Mouse (Mus musculus): Measurements from ENCODE around the gene Fads6. TPM values are rescaled to one million over a fixed set of nuclear protein-coding genes. Genes with fewer than 3 reads are reported as not detected.
A peak's percentile ranks its signal among the peaks of the same experiment; 100 is the strongest.

The Fads6 gene
- polyA plus RNA-seq (2012; rRNA removed), result 0.35 and 0.40 TPM in 2 replicates
- polyA plus RNA-seq (2014; fragmentation: Nextera tagmentation; extraction: Ambion mirVana), result 0.12 TPM in 1 of 2 replicates, not detected in the other

DNA sequence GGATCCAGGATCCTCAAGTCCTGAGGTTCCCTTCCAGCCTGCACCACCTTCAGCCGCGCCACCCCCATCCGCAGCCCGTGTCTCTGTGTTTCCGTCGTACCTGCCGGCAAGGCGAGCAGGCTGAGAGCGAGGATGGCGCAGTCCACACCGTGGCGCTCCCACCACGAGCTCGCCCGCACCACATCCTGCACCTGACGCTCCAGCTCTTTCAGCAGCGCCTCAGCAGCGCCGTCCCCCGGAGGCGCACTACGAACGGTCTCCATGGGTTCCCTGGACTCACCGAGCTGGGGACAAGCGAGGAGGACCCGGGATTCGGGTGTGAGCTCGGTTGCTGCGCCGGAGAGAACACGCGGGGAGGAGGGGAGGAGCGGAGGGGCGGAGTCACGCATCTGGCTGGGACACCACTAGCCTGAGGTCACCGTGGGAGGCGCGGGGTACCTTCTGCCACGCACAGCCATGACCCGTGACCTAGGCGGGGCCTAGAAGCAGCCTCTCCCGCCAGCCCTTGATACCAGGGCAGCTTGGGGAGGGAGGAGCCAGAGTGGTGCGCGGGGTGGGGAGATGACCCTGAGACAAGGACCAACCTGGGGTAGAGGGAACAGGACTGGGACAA lies at the start of gene Fads6:
Gene Fads6 (minus strand): TSS at position 450 of the 613 bp plus-strand sequence.
- H3K4me3 ChIP-seq (replicated peaks; ENCODE audit: low read length), result peak within 1 kb of the TSS; percentile 41
- no peak for TF ChIP-seq POLR2A (IDR thresholded peaks at IDR 0.05; ENCODE audit: borderline replicate concordance, extremely low read depth, insufficient read depth, insufficient read length)
- H3K36me3 ChIP-seq (ENCODE audit: control insufficient read depth, insufficient read depth, low read length), result no peaks in the 10 kb centered on the region
- ATAC-seq (ENCODE audit: low FRiP score, low read depth) (peak; percentile 23; the same call in 1 of the 2 replicates), DNase-seq (ENCODE audit: low spot score) (no peak)
- peak within 1 kb of the TSS; percentile 84 for H3K4me2 ChIP-seq (replicated peaks; ENCODE audit: low read depth, low read length, severe bottlenecking)
- peak within 1 kb of the TSS; percentile 49 for H3K9ac ChIP-seq (ENCODE audit: low read depth, low read length, severe bottlenecking)
- 2% methylated on average over 36 of the region's 44 CpGs for WGBS
- H3K4me1 ChIP-seq (ENCODE audit: control insufficient read depth, insufficient read depth, low read length), result no peaks in the 10 kb centered on the region
- H3K9me3 ChIP-seq (ENCODE audit: control insufficient read depth, low read length), result no peaks in the 10 kb centered on the region
- H3K27me3 ChIP-seq (ENCODE audit: control insufficient read depth, insufficient read depth, low read length), result peaks cover 27% of the 10 kb centered on the region
- no peak within 1 kb of the TSS for H3K27ac ChIP-seq (replicated peaks; ENCODE audit: low read depth, low read length)

DNA sequence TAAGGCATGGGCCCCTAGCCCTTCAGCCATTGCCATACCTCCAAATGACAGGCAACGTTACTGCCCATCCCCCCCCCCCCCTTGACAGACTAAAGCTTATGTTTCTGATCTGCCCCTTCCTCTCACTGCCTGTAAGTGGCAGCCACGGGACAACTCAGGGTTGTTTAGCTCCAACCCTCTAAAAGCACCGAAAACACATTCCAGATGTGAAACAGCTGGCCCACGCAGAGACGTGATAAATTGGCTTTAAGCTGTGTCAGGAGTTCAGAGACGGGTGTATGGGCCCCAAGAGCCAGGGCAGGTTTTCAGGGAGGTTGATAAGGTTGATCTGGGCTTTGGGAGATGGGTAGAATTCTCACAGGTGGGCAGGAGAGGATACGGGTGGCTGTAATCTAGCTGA lies 48.1 kb upstream of the Fads6 start:
- DNase-seq (ENCODE audit: low spot score), result peak; percentile 46
- under 1% methylated on average over 7 of the region's 7 CpGs for WGBS

GRCm38 (mm10) chr11:115344967-115345366 lies 47.5 kb upstream of the Fads6 start:
- no peaks in the 10 kb centered on the region for H3K27me3 ChIP-seq (ENCODE audit: control insufficient read depth, insufficient read depth, low read length)
- peaks cover 21% of the 10 kb centered on the region for H3K4me1 ChIP-seq (ENCODE audit: control insufficient read depth, insufficient read depth, low read length)
- WGBS, result 12% methylated on average over 12 of the region's 12 CpGs
- ATAC-seq (ENCODE audit: low FRiP score, low read depth) (no peak), DNase-seq (ENCODE audit: low spot score) (no peak)
- no peak overlapping the region for H3K4me2 ChIP-seq (replicated peaks; ENCODE audit: low read depth, low read length, severe bottlenecking)
- H3K9ac ChIP-seq (ENCODE audit: low read depth, low read length, severe bottlenecking), result no peak overlapping the region
- TF ChIP-seq POLR2A (IDR thresholded peaks at IDR 0.05; ENCODE audit: borderline replicate concordance, extremely low read depth, insufficient read depth, insufficient read length), result no peak
- no peak overlapping the region for H3K27ac ChIP-seq (replicated peaks; ENCODE audit: low read depth, low read length)
- H3K9me3 ChIP-seq (ENCODE audit: control insufficient read depth, low read length), result no peaks in the 10 kb centered on the region
- H3K4me3 ChIP-seq (replicated peaks; ENCODE audit: low read length), result no peak overlapping the region
- H3K36me3 ChIP-seq (ENCODE audit: control insufficient read depth, insufficient read depth, low read length), result no peaks in the 10 kb centered on the region

More for the DNA sequence above, 48.1 kb upstream of the Fads6 start:
- Histone ChIP-seq H3K9ac (ENCODE audit: low read depth, low read length, severe bottlenecking) (no peak overlapping the region), H3K27me3 (ENCODE audit: control insufficient read depth, insufficient read depth, low read length) (no peaks in the 10 kb centered on the region), H3K9me3 (ENCODE audit: control insufficient read depth, low read length) (no peaks in the 10 kb centered on the region), H3K4me2 (replicated peaks; ENCODE audit: low read depth, low read length, severe bottlenecking) (no peak overlapping the region), H3K4me1 (ENCODE audit: control insufficient read depth, insufficient read depth, low read length) (peaks cover 21% of the 10 kb centered on the region), H3K36me3 (ENCODE audit: control insufficient read depth, insufficient read depth, low read length) (no peaks in the 10 kb centered on the region), H3K27ac (replicated peaks; ENCODE audit: low read depth, low read length) (no peak overlapping the region), H3K4me3 (replicated peaks; ENCODE audit: low read length) (no peak overlapping the region)
- ATAC-seq (ENCODE audit: low FRiP score, low read depth), result peak; percentile 56; the same call in 1 of the 2 replicates
- TF ChIP-seq POLR2A (IDR thresholded peaks at IDR 0.05; ENCODE audit: borderline replicate concordance, extremely low read depth, insufficient read depth, insufficient read length), result no peak

DNA sequence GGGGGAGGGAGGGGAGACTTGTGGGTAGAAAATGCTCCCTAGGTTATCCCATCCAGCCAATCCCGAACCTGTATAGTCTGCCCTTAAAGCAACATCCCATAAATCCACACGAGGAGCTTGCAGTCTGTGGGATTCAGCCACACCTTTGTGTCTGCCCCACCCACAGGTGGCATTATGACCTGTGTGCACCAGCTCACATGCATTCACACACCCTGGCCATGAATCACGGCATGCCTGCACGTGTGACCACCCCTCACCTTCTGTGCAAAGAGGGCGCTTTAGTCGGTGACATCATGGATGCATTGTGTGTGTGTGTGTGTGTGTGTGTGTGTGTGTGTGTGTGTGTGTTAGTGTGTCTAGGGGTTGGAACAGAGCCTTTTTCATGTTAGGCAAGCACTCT lies 44.4 kb upstream of the Fads6 start:
- DNase-seq (ENCODE audit: low spot score) (no peak), ATAC-seq (ENCODE audit: low FRiP score, low read depth) (no peak)
- peaks cover 20% of the 10 kb centered on the region for H3K4me1 ChIP-seq (ENCODE audit: control insufficient read depth, insufficient read depth, low read length)
- 68% methylated on average over 6 of the region's 6 CpGs for WGBS
- H3K9ac ChIP-seq (ENCODE audit: low read depth, low read length, severe bottlenecking), result no peak overlapping the region
- H3K36me3 ChIP-seq (ENCODE audit: control insufficient read depth, insufficient read depth, low read length), result no peaks in the 10 kb centered on the region
- no peak for TF ChIP-seq POLR2A (IDR thresholded peaks at IDR 0.05; ENCODE audit: borderline replicate concordance, extremely low read depth, insufficient read depth, insufficient read length)
- no peaks in the 10 kb centered on the region for H3K27me3 ChIP-seq (ENCODE audit: control insufficient read depth, insufficient read depth, low read length)
- no peak overlapping the region for H3K4me2 ChIP-seq (replicated peaks; ENCODE audit: low read depth, low read length, severe bottlenecking)
- H3K9me3 ChIP-seq (ENCODE audit: control insufficient read depth, low read length), result no peaks in the 10 kb centered on the region
- no peak overlapping the region for H3K4me3 ChIP-seq (replicated peaks; ENCODE audit: low read length)
- no peak overlapping the region for H3K27ac ChIP-seq (replicated peaks; ENCODE audit: low read depth, low read length)

GRCm38 (mm10) chr11:115341246-115341645 lies 43.8 kb upstream of the Fads6 start:
- H3K4me3 ChIP-seq (replicated peaks; ENCODE audit: low read length), result no peak overlapping the region
- TF ChIP-seq POLR2A (IDR thresholded peaks at IDR 0.05; ENCODE audit: borderline replicate concordance, extremely low read depth, insufficient read depth, insufficient read length), result no peak
- no peaks in the 10 kb centered on the region for H3K9me3 ChIP-seq (ENCODE audit: control insufficient read depth, low read length)
- H3K9ac ChIP-seq (ENCODE audit: low read depth, low read length, severe bottlenecking), result no peak overlapping the region
- H3K27ac ChIP-seq (replicated peaks; ENCODE audit: low read depth, low read length), result no peak overlapping the region
- no peaks in the 10 kb centered on the region for H3K36me3 ChIP-seq (ENCODE audit: control insufficient read depth, insufficient read depth, low read length)
- H3K4me2 ChIP-seq (replicated peaks; ENCODE audit: low read depth, low read length, severe bottlenecking), result no peak overlapping the region
- ATAC-seq (ENCODE audit: low FRiP score, low read depth), result no peak
- H3K27me3 ChIP-seq (ENCODE audit: control insufficient read depth, insufficient read depth, low read length), result peaks cover 6% of the 10 kb centered on the region
- DNase-seq (ENCODE audit: low spot score), result no peak
- 80% methylated on average over 2 of the region's 2 CpGs for WGBS
- H3K4me1 ChIP-seq (ENCODE audit: control insufficient read depth, insufficient read depth, low read length), result peaks cover 14% of the 10 kb centered on the region

Data from limb, embryonic 14.5 days (tissue).